Mouse (Mus musculus): Measurements from ENCODE around the gene Gm28043. TPM values are rescaled to one million over a fixed set of nuclear protein-coding genes. Genes with fewer than 3 reads are reported as not detected.

The Gm28043 gene
- polyA plus RNA-seq, 1 experiment from 2014 or later, result 2.3 TPM

DNA sequence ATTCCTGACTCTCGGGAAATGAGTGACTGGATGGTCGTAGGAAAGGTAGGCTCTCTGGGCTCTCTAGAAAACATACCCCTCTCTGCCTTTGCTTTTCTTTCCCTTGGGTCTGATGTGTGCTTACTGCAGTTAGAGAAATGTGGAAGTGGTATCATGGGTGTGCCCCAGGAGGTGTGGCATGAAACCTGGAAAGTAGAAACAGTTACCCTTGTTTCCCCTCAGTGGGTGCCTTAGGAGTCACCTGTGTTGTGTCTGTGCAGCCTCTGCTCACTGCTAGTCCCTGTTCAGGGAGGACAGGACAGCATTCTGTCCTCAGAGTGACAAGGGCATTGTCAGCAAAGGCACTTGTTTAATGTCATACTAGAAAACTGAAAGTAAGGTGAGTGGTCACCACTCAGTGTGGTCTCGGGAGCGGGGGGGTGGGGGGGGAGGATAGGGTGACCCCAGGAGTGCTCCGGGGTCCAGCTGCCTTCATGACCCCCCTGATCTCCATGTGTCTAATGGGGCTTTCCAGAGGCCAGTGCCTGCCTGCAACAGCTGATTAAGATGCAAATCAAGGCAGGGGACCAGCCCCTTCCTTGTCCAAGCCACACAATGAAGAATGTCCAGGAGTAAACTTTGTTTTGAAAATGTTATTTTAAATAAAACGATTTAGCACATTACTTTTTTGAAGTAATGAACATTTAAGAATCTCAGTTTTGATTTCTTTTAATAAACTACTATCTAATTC lies 64.5 kb downstream of the Gm28043 start:
- 0 out of 2 replicates have a peak, but pooled peaks cover 3% of the 10 kb centered on the region for H3K4me1 ChIP-seq (ENCODE audit: control insufficient read depth, insufficient read depth, low read length)
- no peaks in the 10 kb centered on the region for H3K27me3 ChIP-seq (ENCODE audit: control insufficient read depth, insufficient read depth, low read length)
- H3K4me2 ChIP-seq, result no peak overlapping the region
- H3K4me3 ChIP-seq (ENCODE audit: low read depth, low read length), result no peak overlapping the region
- peaks cover 24% of the 10 kb centered on the region for H3K36me3 ChIP-seq (ENCODE audit: control insufficient read depth, insufficient read depth, low read length)
- 86% methylated on average over 6 of the region's 6 CpGs for WGBS (ENCODE audit: insufficient replicate concordance)
- H3K9ac ChIP-seq (ENCODE audit: low read depth, low read length), result no peak overlapping the region
- H3K9me3 ChIP-seq (replicated peaks; ENCODE audit: control insufficient read depth, low read length), result no peaks in the 10 kb centered on the region
- H3K27ac ChIP-seq (ENCODE audit: low read depth, low read length), result no peak overlapping the region
- no peak for ATAC-seq (replicated peaks; ENCODE audit: insufficient number of reproducible peaks, low FRiP score, low TSS enrichment)

DNA sequence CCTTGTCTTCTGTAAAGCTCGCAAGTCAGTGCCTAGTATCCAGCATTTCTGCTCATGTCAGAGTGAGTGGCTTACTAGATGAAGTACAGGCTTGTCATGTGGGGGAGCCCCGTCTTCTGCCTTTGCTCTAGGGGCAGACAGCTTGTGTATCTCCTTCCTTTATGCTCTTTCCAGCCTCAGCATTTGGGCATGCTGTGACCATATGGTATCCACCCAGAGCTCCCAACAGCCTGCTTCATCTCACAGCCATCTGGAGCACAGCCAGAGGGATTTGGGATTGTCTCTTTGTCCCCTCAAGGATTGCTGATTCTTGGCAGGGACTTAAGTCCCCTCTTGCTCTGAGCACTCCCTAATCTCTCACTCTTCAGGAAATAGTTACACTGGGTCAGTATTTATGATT lies 65.5 kb downstream of the Gm28043 start:
- ATAC-seq (replicated peaks; ENCODE audit: insufficient number of reproducible peaks, low FRiP score, low TSS enrichment), result no peak
- H3K4me1 ChIP-seq (ENCODE audit: control insufficient read depth, insufficient read depth, low read length), result 0 out of 2 replicates have a peak, but pooled peaks cover 3% of the 10 kb centered on the region
- H3K27me3 ChIP-seq (ENCODE audit: control insufficient read depth, insufficient read depth, low read length), result no peaks in the 10 kb centered on the region
- H3K27ac ChIP-seq (ENCODE audit: low read depth, low read length), result no peak overlapping the region
- no peaks in the 10 kb centered on the region for H3K9me3 ChIP-seq (replicated peaks; ENCODE audit: control insufficient read depth, low read length)
- H3K9ac ChIP-seq (ENCODE audit: low read depth, low read length), result no peak overlapping the region
- 82% methylated on average over 2 of the region's 2 CpGs for WGBS (ENCODE audit: insufficient replicate concordance)
- H3K4me2 ChIP-seq, result no peak overlapping the region
- no peak overlapping the region for H3K4me3 ChIP-seq (ENCODE audit: low read depth, low read length)
- H3K36me3 ChIP-seq (ENCODE audit: control insufficient read depth, insufficient read depth, low read length), result peaks cover 19% of the 10 kb centered on the region

DNA sequence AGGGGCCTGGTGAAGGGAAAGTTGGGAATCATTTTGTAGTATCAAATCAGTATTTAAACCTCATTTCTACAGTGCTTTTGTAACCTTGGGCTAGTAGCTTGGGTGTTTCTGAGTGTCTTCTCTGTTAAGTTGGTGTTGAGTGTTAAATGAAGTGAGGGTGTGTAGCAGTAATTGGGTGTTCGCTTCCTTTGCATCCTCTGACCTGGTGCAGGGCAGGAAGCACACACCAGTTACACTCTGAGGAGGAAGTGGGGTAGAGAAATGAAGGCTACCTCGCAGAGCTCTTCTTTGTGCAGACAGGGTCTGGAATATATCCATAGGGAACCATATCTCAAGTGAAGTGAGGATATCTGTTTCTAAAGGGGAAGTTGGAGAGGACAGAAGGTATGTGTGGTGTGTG lies 66.2 kb downstream of the Gm28043 start:
- Histone ChIP-seq H3K9me3 (replicated peaks; ENCODE audit: control insufficient read depth, low read length) (no peaks in the 10 kb centered on the region), H3K4me2 (no peak overlapping the region), H3K27ac (ENCODE audit: low read depth, low read length) (no peak overlapping the region), H3K27me3 (ENCODE audit: control insufficient read depth, insufficient read depth, low read length) (no peaks in the 10 kb centered on the region), H3K9ac (ENCODE audit: low read depth, low read length) (no peak overlapping the region), H3K4me1 (ENCODE audit: control insufficient read depth, insufficient read depth, low read length) (peaks cover 3% of the 10 kb centered on the region; the same call in 1 of the 2 replicates), H3K4me3 (ENCODE audit: low read depth, low read length) (no peak overlapping the region), H3K36me3 (ENCODE audit: control insufficient read depth, insufficient read depth, low read length) (peaks cover 18% of the 10 kb centered on the region)
- ATAC-seq (replicated peaks; ENCODE audit: insufficient number of reproducible peaks, low FRiP score, low TSS enrichment), result no peak
- 62% methylated on average over 2 of the region's 2 CpGs for WGBS (ENCODE audit: insufficient replicate concordance)

DNA sequence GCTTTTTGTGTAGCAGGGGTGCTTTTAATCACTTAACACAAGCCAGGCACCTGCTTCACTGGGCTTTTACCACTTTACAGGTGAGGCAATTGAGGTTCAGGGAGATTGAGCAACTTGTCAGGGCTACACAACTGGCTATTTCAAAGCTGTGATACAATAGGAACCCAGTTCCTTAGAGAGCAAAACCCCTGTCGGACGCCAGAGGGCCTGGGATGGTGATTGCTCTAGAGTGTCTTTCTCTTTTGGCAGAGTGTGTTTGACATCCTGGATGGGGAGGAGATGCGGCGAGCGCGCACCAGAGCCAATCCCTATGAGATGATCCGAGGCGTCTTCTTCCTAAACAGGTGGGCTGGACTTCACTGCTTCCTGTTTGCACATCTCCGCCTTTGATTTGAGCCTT lies 67.0 kb downstream of the Gm28043 start:
- Histone ChIP-seq H3K27me3 (ENCODE audit: control insufficient read depth, insufficient read depth, low read length) (no peaks in the 10 kb centered on the region), H3K9me3 (replicated peaks; ENCODE audit: control insufficient read depth, low read length) (no peaks in the 10 kb centered on the region), H3K4me2 (no peak overlapping the region), H3K27ac (ENCODE audit: low read depth, low read length) (no peak overlapping the region), H3K9ac (ENCODE audit: low read depth, low read length) (no peak overlapping the region), H3K4me1 (ENCODE audit: control insufficient read depth, insufficient read depth, low read length) (peaks cover 9% of the 10 kb centered on the region), H3K4me3 (ENCODE audit: low read depth, low read length) (no peak overlapping the region), H3K36me3 (ENCODE audit: control insufficient read depth, insufficient read depth, low read length) (peaks cover 15% of the 10 kb centered on the region)
- no peak for ATAC-seq (replicated peaks; ENCODE audit: insufficient number of reproducible peaks, low FRiP score, low TSS enrichment)
- WGBS (ENCODE audit: insufficient replicate concordance), result 93% methylated on average over 9 of the region's 9 CpGs

DNA sequence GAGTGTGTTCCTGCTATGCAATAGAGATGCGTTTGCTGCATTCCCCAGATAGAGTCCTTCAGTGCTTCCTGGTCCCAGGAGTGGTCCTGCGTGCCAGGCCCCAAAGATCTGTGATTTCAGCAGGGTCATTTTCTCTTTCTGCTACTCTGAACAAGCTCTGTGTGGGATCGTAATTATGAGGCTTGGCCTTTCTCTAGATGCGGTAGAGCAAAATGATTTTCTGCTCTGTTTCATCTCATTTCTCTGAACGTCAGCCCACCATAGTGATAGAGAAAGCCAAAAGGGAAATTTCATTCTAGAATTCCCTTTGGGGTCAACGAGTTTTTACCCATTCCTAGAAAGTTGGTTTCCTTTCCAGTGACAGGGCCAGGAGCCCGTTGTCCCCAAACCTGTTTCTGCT lies 67.6 kb downstream of the Gm28043 start:
- ATAC-seq (replicated peaks; ENCODE audit: insufficient number of reproducible peaks, low FRiP score, low TSS enrichment), result no peak
- Histone ChIP-seq H3K4me1 (ENCODE audit: control insufficient read depth, insufficient read depth, low read length) (peaks cover 13% of the 10 kb centered on the region), H3K9me3 (replicated peaks; ENCODE audit: control insufficient read depth, low read length) (no peaks in the 10 kb centered on the region), H3K27ac (ENCODE audit: low read depth, low read length) (no peak overlapping the region), H3K4me3 (ENCODE audit: low read depth, low read length) (no peak overlapping the region), H3K4me2 (no peak overlapping the region), H3K36me3 (ENCODE audit: control insufficient read depth, insufficient read depth, low read length) (peaks cover 9% of the 10 kb centered on the region), H3K9ac (ENCODE audit: low read depth, low read length) (no peak overlapping the region), H3K27me3 (ENCODE audit: control insufficient read depth, insufficient read depth, low read length) (no peaks in the 10 kb centered on the region)
- WGBS (ENCODE audit: insufficient replicate concordance), result 90% methylated on average over 7 of the region's 7 CpGs

DNA sequence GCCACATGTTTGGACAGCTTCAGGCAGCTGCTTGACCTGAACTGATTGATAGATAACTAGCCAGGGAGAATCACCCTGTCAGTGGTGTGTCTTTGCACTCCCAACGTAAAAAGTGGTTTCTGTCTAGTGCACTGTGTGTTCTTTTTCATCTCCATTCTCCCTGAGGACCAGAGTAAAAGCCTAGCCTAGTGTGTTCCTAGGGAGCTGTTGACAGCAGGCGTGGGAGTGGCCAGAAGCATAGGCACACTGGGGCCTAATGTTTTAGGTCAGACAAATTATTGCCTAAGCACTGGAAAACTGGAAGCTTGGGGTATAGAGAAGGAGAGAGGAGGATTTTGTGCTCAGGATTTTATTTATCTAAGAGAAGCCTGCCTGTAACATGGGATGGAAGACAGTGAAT lies 68.5 kb downstream of the Gm28043 start:
- Histone ChIP-seq H3K4me1 (ENCODE audit: control insufficient read depth, insufficient read depth, low read length) (peaks cover 19% of the 10 kb centered on the region), H3K27me3 (ENCODE audit: control insufficient read depth, insufficient read depth, low read length) (no peaks in the 10 kb centered on the region), H3K4me3 (ENCODE audit: low read depth, low read length) (no peak overlapping the region), H3K36me3 (ENCODE audit: control insufficient read depth, insufficient read depth, low read length) (peaks cover 14% of the 10 kb centered on the region), H3K4me2 (no peak overlapping the region), H3K27ac (ENCODE audit: low read depth, low read length) (no peak overlapping the region), H3K9me3 (replicated peaks; ENCODE audit: control insufficient read depth, low read length) (no peaks in the 10 kb centered on the region), H3K9ac (ENCODE audit: low read depth, low read length) (no peak overlapping the region)
- 60% methylated on average over 2 of the region's 2 CpGs for WGBS (ENCODE audit: insufficient replicate concordance)
- ATAC-seq (replicated peaks; ENCODE audit: insufficient number of reproducible peaks, low FRiP score, low TSS enrichment), result no peak

DNA sequence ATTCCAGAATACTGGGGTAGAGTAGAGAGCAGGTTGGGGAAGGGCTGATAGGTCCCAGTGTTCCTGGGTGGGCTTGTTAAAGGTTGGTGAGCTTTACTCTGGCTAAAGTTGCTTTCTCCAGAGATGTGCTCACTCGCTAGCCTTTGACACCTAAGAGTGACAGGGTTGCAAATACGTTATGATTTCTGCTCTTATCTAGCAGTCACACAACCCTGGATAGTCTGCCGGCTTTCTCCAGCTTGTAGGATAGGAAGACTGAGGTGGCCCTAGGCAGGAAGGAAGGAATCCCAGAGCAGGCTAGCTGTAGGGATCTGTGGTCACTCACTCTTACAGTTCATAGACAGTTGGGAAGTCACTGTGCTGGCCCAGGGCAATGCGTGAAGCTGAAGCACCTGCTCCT lies 69.6 kb downstream of the Gm28043 start:
- no peaks in the 10 kb centered on the region for H3K9me3 ChIP-seq (replicated peaks; ENCODE audit: control insufficient read depth, low read length)
- no peak overlapping the region for H3K9ac ChIP-seq (ENCODE audit: low read depth, low read length)
- H3K27me3 ChIP-seq (ENCODE audit: control insufficient read depth, insufficient read depth, low read length), result no peaks in the 10 kb centered on the region
- H3K36me3 ChIP-seq (ENCODE audit: control insufficient read depth, insufficient read depth, low read length), result peaks cover 19% of the 10 kb centered on the region
- no peak overlapping the region for H3K4me2 ChIP-seq
- H3K27ac ChIP-seq (ENCODE audit: low read depth, low read length), result no peak overlapping the region
- ATAC-seq (replicated peaks; ENCODE audit: insufficient number of reproducible peaks, low FRiP score, low TSS enrichment), result no peak
- H3K4me3 ChIP-seq (ENCODE audit: low read depth, low read length), result no peak overlapping the region
- peaks cover 19% of the 10 kb centered on the region for H3K4me1 ChIP-seq (ENCODE audit: control insufficient read depth, insufficient read depth, low read length)
- 51% methylated on average over 4 of the region's 4 CpGs for WGBS (ENCODE audit: insufficient replicate concordance)

DNA sequence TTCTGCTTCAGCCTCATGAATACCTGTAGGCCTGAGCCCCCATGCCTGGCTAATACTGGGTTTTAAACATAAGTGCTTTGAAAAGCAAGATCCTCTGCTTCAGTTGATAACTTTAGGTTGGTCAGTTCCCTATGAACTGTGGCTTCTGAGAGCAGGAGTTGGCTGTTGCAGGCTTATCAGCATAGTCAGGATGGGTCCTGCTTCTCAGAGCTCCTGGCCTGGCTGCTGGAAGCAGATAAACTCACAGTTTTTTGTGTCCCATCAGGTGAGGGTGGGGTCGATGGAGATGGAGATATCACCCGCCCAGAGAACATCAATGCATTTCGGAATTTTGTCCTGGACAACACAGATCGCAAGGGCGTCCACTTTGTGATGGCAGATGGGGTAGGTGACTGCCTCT lies 72.1 kb downstream of the Gm28043 start:
- peaks cover 19% of the 10 kb centered on the region for H3K4me1 ChIP-seq (ENCODE audit: control insufficient read depth, insufficient read depth, low read length)
- peak; percentile 74 for ATAC-seq (replicated peaks; ENCODE audit: insufficient number of reproducible peaks, low FRiP score, low TSS enrichment)
- no peak overlapping the region for H3K4me3 ChIP-seq (ENCODE audit: low read depth, low read length)
- H3K27me3 ChIP-seq (ENCODE audit: control insufficient read depth, insufficient read depth, low read length), result no peaks in the 10 kb centered on the region
- no peaks in the 10 kb centered on the region for H3K9me3 ChIP-seq (replicated peaks; ENCODE audit: control insufficient read depth, low read length)
- no peak overlapping the region for H3K4me2 ChIP-seq
- H3K9ac ChIP-seq (ENCODE audit: low read depth, low read length), result no peak overlapping the region
- H3K36me3 ChIP-seq (ENCODE audit: control insufficient read depth, insufficient read depth, low read length), result peaks cover 35% of the 10 kb centered on the region
- peak overlapping the region; percentile 85 for H3K27ac ChIP-seq (ENCODE audit: low read depth, low read length)
- WGBS (ENCODE audit: insufficient replicate concordance), result 78% methylated on average over 5 of the region's 5 CpGs

DNA sequence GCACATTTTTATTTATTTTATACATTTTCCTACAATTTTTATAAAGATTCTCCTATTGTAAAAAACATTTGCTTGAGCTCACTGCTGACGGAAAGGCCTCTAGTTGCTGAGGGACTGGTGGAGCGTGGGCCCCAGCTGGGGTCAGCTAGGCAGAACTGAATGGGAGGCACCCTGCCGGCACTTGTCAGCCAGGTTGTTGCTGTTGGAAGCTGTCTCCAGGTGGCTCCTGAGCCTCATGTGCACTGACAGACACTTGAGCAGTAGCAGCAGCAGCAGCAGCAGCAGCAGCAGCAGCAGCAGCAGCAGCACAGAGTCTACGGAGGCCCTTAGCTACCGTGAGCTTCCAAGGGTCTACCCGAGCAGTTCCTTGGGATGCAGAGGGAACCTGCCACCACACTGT lies 72.7 kb downstream of the Gm28043 start:
- Histone ChIP-seq H3K27ac (ENCODE audit: low read depth, low read length) (peak overlapping the region; percentile 85), H3K36me3 (ENCODE audit: control insufficient read depth, insufficient read depth, low read length) (peaks cover 33% of the 10 kb centered on the region), H3K9me3 (replicated peaks; ENCODE audit: control insufficient read depth, low read length) (no peaks in the 10 kb centered on the region), H3K4me2 (peak overlapping the region; percentile 24; the same call in 1 of the 2 replicates), H3K9ac (ENCODE audit: low read depth, low read length) (peak overlapping the region; percentile 12; the same call in 1 of the 2 replicates), H3K27me3 (ENCODE audit: control insufficient read depth, insufficient read depth, low read length) (no peaks in the 10 kb centered on the region), H3K4me1 (ENCODE audit: control insufficient read depth, insufficient read depth, low read length) (peaks cover 19% of the 10 kb centered on the region), H3K4me3 (ENCODE audit: low read depth, low read length) (no peak overlapping the region)
- no peak for ATAC-seq (replicated peaks; ENCODE audit: insufficient number of reproducible peaks, low FRiP score, low TSS enrichment)
- WGBS (ENCODE audit: insufficient replicate concordance), result 52% methylated on average over 6 of the region's 6 CpGs
